Comparison of ENCODE assay signal across 8 mouse cellular contexts in genomic region chr5:113815638-113816152, GRCm38 (mm10). TPM values are rescaled to one million over a fixed set of nuclear protein-coding genes. Genes with fewer than 3 reads are reported as not detected.
DNase-seq lines count a peak whose midpoint lies in the region; ATAC-seq and TF ChIP-seq lines count a peak whose summit lies in the region.

No protein-coding gene starts in this region.

- peak; percentile 79 for DNase-seq in CD4-positive helper T cell, adult 2 months (ENCODE audit: low read depth, low spot score)
- DNase-seq in ZHBTc4 (ENCODE audit: low read depth, low spot score): peak; percentile 90
- DNase-seq in cerebellum, postnatal 4 days (ENCODE audit: low spot score in 2 of 2): peak; percentile 63 to 68
- DNase-seq in kidney, postnatal 0 days (ENCODE audit: low spot score): peak; percentile 88
- DNase-seq in lung, adult 18-20 months: peak; percentile 39 to 48
- peak; percentile 46 for DNase-seq in ovary, postnatal 10 days (ENCODE audit: low spot score)
- DNase-seq in thymus, postnatal 36 days: peak; percentile 73 to 77

- ATAC-seq in granulocyte monocyte progenitor cell, adult 5-6 weeks (replicated peaks; ENCODE audit: poor library complexity, severe bottlenecking): peak; percentile 63
- no peak for ATAC-seq in kidney, postnatal 0 days (replicated peaks; ENCODE audit: low FRiP score, low read depth)

- no peak overlapping the region for H3K4me3 ChIP-seq in kidney, postnatal 0 days (replicated peaks; ENCODE audit: low read depth, low read length)

- WGBS in kidney, postnatal 0 days: 11% methylated on average over 14 of the region's 15 CpGs

- H3K27ac ChIP-seq in kidney, postnatal 0 days: no peak overlapping the region

- no peaks in the 10 kb centered on the region for H3K36me3 ChIP-seq in kidney, postnatal 0 days (ENCODE audit: insufficient read depth, low read length)

- H3K9ac ChIP-seq in kidney, postnatal 0 days (ENCODE audit: low read depth, low read length): no peak overlapping the region

- H3K9me3 ChIP-seq in kidney, postnatal 0 days (replicated peaks; ENCODE audit: low read length): no peaks in the 10 kb centered on the region

- peak; percentile 92 for TF ChIP-seq CTCF in kidney, postnatal 0 days (IDR thresholded peaks at IDR 0.05; ENCODE audit: low read depth)

- 0 out of 2 replicates have a peak, but pooled peaks cover 3% of the 10 kb centered on the region for H3K27me3 ChIP-seq in kidney, postnatal 0 days (ENCODE audit: insufficient read depth, low read length)

- H3K4me1 ChIP-seq in kidney, postnatal 0 days (replicated peaks; ENCODE audit: insufficient read depth, low read length): no peaks in the 10 kb centered on the region

- H3K4me2 ChIP-seq in kidney, postnatal 0 days (ENCODE audit: low read length): no peak overlapping the region

RNA-seq across cellular contexts. Expression of gene Tmem119, which starts 15.4 kb away (rescaled TPM):
- total RNA-seq in granulocyte monocyte progenitor cell, adult 5-6 weeks (2014; fragmentation: Nextera tagmentation): 11.1 and 13.4 TPM in 2 replicates
- 4.2 and 7.8 TPM in 2 replicates for total RNA-seq in granulocyte monocyte progenitor cell, adult 5-6 weeks (2017)
- 37.3 and 40.4 TPM in 2 replicates for polyA plus RNA-seq in kidney, postnatal 0 days (2015; fragmentation: Nextera tagmentation; extraction: Ambion mirVana)

RNA-seq across cellular contexts. Expression of gene Selplg, which starts 16.7 kb away (rescaled TPM):
- 288 and 331 TPM in 2 replicates for total RNA-seq in granulocyte monocyte progenitor cell, adult 5-6 weeks (2014; fragmentation: Nextera tagmentation)
- total RNA-seq in granulocyte monocyte progenitor cell, adult 5-6 weeks (2017): 99.4 and 109 TPM in 2 replicates
- 2.1 and 2.4 TPM in 2 replicates for polyA plus RNA-seq in kidney, postnatal 0 days (2015; fragmentation: Nextera tagmentation; extraction: Ambion mirVana)

RNA-seq across cellular contexts. Expression of gene Iscu, which starts 43.1 kb away (rescaled TPM):
- total RNA-seq in granulocyte monocyte progenitor cell, adult 5-6 weeks (2014; fragmentation: Nextera tagmentation): 81.9 and 100 TPM in 2 replicates
- total RNA-seq in granulocyte monocyte progenitor cell, adult 5-6 weeks (2017): 101 and 111 TPM in 2 replicates
- polyA plus RNA-seq in kidney, postnatal 0 days (2015; fragmentation: Nextera tagmentation; extraction: Ambion mirVana): 187 and 202 TPM in 2 replicates

RNA-seq across cellular contexts. Expression of gene Sart3, which starts 43.4 kb away (rescaled TPM):
- total RNA-seq in granulocyte monocyte progenitor cell, adult 5-6 weeks (2014; fragmentation: Nextera tagmentation): 29.2 and 29.7 TPM in 2 replicates
- total RNA-seq in granulocyte monocyte progenitor cell, adult 5-6 weeks (2017): 31.1 and 38.5 TPM in 2 replicates
- 27.2 and 27.7 TPM in 2 replicates for polyA plus RNA-seq in kidney, postnatal 0 days (2015; fragmentation: Nextera tagmentation; extraction: Ambion mirVana)
